Mouse (Mus musculus): ENCODE measurements around the gene Gm12248.
"Not testable (repeated sequence)": the region's sequence is repeated elsewhere in the genome, so short reads cannot be mapped to it uniquely, and the experiment has no call there.

Gm12248 gene

DNA sequence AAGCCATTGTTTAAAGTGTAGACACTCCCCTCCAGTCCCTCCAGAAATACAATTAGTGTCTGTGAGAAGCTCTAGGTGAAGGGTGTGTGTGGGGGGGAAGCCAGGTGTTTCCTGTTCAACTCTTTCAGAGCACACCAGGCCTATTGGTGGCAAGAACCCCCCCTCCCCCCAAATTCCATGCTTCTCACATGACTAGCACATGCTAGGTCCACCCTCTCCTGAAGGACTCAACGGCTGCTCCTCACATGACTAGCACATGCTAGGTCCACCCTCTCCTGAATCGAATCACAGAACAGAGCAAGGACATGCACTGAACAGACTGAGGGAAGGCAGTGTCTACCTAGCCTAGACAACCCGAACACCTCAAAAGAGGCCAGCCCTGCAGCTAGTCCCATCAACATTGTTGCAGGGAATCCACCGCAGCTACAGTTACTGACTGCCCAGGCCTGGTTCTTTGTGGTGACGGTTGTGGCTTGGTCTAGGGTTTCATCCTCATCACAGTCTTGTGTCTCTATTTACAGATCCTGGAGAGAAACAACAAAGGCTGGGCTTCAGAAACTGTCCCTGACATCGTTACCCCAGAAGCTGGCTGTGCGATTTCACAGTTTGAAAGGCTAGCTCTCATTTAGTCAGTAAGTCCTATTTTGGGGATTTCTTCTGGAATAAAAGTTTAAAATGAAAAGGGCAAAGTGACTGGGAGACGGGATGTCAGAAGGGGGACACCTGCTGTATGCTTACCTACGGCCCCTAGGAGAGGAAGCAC lies 9.8 kb upstream of the Gm12248 start:
- no peak for DNase-seq (ENCODE audit: low spot score in 2 of 2)

DNA sequence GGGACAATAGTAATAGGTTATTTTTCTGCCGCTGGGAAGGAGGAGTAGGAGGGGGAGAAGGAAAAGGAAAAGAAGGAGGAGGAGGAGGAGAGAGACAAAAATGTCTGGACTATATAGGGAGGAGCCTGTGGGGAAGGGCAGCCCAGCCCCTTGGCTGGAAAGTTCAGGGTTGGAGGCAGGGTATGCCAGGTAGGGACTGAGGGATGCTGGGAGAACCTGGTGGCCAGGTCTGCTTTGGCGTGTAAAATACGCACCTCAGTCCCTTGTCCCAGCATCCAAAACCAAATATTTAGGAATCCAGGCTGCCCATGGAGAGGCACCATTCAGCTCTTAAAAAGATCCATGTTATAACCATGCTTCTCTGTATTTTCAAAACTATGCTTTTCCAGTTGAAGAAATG lies 9.2 kb upstream of the Gm12248 start:
- no peak for DNase-seq (ENCODE audit: low spot score in 2 of 2)

DNA sequence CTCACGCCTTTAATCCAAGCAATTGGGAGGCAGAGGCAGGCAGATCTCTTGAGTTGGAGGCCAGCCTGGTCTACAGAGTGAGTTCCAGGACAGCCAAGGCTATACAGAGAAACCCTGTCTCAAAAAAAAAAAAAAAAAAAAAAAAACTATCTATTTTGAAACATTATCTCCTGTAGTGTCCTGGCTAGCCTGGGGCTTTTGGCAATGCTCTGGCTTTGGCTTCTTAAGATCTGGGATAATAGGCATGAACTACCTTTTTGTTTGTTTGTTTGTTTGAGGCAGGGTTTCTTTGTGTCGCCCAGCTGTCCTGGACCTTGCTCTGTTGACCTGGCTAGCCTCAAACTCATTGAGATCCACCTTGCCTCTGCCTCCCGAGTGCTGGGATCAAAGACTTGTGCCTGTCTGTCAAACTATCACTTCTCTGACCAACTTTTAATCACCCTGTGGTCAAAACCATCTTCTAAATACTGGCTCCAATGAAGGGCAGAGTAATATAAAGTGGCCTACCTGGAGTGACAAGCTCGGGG lies 8.3 kb upstream of the Gm12248 start:
- DNase-seq (ENCODE audit: low spot score in 2 of 2), result no peak

DNA sequence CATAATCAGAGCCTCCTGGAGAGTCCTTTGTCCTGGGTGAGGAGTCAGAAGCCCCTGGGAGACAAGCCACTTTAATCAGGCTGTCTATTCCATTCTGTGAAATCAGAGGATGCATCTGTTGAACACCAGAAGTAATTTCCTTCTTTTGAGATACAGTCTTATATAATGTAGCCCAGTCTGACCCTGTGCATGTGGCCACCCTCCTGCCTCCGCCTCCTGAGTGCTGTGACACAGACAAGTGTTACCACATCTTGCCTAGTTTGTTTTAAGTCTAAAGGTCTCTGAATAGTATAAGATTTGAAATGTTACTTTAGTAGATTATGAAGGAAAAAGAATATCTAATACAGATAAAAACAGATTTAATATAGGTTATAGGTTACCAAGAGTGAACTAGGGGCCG lies 7.1 kb upstream of the Gm12248 start:
- DNase-seq (ENCODE audit: low spot score in 2 of 2), result no peak

DNA sequence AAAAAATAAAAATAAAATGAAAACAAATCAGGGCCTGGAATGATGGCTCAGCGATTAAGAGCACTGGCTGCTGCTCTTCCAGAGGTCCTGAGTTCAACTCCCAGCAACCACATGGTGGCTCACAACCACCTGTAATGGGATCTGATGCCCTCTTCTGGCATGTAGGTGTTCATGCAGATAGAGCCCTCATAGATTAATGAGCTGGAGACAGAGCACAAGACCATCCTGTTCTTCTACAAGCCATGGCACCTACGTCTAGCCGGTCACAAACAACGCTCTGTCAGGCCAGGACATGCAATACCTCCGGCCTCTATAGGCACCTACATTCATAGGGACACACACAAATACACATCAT lies 5.4 kb upstream of the Gm12248 start:
- not testable (repeated sequence) for DNase-seq (ENCODE audit: low spot score in 2 of 2)

DNA sequence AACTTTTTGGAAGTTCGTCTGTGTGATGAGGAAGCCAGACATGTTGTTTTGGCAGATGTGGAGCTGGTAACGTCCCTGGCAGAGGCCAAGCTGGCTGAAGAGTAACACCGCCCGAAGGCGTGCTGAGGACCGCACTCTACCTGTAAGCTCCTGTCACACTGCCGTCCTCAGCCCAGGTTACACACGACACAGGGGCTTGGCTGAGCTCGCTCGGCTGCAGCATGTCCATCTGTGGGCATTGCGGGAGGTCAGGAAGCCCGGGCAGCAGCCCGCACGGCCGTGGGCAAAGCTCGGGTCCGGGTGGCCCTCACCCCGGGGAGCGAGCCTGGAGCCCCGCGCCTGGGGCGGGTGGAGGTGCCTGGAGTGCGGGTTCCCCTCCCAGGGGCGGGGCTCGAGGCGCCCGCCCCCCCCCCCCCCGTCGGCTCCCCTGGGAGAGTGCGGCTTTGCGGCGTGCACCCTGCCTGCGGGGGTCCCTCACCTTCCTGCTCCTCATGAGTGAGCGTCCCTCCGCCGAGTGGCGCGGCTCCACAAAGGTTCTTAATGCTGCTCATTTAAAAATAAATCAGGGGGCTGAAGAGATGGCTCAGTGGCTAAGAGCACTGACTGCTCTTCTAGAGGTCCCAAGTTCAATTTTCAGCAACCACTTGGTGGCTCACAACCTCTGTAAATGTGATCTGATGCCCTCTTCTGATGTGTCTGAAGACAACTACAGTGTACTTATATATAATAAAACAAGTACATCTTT lies 4.9 kb upstream of the Gm12248 start:
- no peak for DNase-seq (ENCODE audit: low spot score in 2 of 2)

DNA sequence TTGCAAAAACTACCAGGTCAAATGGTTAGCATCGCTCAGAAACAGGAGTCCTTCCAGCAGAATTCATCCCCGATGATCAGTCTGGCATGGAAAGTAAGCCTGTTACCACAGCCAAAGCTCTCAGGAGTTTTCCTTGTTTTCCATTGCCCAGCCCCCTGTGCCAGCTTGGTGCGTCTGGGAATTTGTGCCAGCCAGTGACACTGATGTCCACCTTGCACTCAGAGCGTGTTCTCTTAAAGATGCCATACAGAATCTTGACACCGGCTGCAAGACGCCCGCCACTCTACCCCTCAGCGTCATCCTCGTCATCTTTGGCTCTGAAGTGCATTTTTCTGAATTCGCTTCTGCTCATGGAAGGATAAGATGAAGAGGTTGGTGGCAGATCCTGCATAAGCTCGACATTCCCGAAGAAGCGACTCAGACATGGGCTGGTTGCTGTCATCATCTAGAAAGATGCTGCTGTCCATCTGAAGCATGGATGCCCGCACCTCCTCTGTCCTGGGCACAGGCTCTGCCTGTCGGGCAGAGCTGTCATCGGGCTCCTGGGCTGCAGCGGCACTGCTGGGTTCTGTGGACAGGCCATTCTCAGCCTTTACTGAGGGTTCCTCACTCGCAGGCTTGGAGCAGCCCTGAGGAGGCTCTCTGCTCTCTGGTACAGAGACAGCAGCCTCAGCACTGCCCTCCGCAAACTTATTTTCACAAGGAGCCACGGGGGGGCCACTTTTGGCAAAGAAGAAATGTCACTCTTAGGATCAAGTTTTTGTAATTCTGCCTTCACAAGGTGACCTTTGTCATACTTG lies 4.1 kb upstream of the Gm12248 start:
- DNase-seq (ENCODE audit: low spot score in 2 of 2), result no peak

DNA sequence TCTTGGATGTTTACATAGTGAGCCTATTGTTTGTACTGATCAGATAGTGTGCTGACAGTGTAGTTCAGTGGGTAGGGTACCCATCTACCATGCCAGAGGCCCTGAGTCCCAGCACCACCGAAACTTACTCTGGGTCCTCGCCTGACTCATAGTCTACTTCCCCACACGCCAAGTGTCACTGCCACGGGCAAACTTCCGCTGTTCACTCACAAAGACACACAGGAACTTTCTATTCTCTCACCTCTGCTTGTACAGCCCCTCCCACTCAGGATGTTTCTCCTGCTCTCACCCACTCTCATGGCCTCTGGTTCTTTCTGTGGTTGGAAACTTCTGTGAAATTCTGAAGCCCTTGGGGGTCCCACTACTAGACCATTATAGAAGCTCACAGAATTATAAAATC lies 3.2 kb upstream of the Gm12248 start:
- no peak for DNase-seq (ENCODE audit: low spot score in 2 of 2)

DNA sequence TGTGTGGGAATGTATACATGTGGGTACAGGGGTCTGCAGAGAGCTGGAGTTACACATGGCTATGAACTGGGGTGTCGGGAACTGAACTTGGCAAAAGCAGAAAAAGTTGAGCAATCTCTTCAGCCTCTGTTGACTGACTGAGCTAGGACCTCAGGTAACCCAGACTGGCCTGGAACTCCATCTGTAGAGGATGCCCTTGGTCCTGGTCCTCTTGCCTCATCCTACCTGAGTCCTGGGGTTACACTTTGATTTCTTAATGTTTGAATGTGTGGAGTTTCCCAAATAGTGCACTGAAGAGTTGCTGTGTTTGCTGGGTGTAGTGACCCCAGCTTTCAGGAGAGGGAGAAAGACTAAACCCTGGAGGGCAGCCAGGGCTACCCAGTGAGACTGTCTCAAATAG lies 2.6 kb upstream of the Gm12248 start:
- DNase-seq (ENCODE audit: low spot score in 2 of 2), result no peak

DNA sequence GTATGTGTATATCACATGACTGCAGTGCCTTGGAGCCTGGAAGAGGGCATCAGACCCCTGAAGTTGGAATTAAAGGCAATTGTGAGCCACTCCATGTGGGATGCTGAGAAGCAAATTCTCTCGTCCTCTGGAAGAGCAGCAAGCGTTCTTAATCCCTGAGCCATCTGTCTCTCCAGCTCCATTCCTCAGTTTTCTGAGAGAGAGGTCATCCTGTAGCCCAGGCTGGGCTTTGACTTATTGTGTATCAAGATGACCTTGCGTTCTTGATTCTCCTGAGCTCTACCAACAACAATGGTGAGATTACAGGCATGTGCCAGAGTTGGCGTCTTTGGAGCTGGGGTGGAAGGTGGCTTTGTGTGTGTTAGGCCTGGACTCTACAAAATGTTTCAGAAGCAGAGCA lies 1.8 kb upstream of the Gm12248 start:
- no peak for DNase-seq (ENCODE audit: low spot score in 2 of 2)

DNA sequence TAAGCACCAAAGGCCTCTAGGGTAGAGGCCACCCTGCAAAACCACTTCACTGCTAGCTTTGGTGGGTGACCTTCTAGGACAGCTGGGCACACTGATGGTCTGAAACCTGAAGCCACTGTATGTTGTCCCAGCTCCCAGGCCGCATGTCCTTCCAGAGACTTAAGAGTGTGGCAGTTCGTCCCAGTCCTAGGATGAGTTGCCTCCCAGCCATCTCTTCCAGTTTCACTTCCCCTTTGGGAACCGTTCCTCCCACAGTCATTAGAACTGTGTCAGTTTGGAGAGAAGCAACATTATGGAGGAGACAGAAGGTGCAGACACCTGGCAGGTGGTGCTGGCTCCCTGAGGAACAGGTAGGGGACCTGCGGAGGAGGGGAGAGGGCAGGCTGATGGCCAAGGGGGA lies 393 bp downstream of the Gm12248 start:
- no peak for DNase-seq (ENCODE audit: low spot score in 2 of 2)

DNA sequence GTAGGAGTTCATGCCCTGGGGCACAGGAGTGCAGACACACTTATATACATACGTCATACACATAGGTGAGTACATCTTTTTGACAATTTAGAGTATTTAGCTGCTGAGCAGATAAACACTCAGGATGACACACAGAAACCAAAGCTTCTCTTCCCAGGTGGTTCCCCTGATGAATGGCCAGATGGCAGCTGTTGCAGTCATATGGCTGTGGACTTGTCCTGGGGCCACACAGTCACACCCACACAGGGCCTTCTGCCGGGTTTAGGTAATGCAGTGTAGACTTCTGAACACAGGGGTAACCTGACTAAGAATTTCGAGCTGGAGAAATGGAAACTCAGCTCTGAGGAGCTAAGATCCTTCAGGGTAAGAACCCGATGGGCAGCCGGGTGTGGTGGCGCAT lies 11.2 kb downstream of the Gm12248 start:
- DNase-seq (ENCODE audit: low spot score in 2 of 2), result no peak

DNA sequence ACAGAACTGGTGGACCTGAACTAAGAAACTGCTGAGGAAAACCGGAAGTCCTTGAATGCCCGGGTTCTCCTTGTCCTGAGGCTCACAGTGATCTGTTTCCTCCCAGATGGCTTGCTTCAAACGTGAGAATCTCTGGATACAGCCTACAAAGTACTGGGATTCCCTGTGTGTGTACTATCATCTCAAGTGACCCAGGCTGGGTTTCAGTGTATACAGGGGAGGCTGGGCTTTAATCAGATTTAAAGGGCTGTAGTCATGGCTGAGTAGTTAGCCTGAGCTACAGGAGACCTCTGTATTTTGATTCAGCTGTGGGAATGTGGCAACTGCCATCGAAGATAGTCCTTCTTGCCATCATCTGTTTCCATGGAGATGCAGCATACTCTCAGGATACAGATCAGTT lies 15.7 kb downstream of the Gm12248 start:
- DNase-seq (ENCODE audit: low spot score in 2 of 2), result no peak

DNA sequence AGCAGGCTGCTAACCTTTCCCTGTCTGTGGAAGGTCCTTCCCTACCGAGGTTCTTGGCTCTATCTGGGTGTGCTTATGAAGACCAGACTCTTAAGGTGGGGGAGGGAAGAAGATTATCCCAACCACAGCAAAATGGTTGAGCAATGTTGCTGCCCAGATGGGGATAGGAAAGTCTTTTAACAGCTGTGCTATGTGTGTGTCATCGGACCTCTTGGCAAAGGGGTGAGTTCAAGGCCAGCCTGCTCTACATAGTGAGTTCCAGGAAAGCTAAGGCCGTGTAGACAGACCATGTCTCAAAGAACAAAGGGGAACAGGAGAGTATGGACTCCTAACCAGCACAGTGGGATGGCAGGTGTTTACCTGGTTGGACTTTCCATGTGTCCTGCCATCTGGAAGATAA lies 20.0 kb downstream of the Gm12248 start:
- no peak for DNase-seq (ENCODE audit: low spot score in 2 of 2)

DNA sequence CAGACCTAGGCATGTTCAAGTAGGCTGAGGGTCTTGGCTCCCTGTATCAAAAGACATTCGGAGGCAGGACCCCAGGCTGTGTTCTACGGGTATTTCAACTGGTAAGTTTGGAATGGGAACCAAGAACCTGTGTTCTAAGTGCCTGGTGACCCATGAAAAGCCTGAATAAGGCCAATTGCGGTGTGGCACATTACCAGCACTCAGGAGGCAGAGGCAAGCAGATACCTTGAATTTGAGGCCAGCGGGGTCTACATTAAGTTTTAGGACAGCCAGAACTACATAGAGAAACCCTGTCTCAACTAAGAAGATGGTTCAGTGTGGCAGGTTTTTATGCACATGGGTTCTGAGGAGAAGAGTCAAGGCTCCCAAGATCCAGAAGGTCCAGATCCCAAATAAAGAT lies 27.9 kb downstream of the Gm12248 start:
- no peak for DNase-seq (ENCODE audit: low spot score in 2 of 2)

DNA sequence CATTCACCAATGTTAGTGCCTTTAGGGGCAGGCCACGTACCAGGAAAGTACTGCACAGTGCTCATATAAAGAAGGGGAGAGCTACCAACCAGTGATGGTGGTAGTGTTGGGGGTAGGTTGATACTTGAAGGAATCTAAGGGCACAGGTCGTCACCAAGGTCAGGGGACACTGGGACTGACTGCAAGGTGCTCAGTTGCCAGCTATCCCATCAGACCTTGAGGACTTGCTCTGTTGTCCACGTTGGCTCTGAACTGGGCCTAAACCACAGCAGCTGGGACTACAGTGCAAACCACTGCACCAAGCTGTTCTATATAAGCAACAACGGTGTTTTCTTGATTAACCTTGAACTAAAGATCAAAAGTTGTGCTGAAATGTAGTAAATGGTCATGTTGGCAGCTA lies 30.3 kb downstream of the Gm12248 start:
- DNase-seq (ENCODE audit: low spot score in 2 of 2), result no peak

DNA sequence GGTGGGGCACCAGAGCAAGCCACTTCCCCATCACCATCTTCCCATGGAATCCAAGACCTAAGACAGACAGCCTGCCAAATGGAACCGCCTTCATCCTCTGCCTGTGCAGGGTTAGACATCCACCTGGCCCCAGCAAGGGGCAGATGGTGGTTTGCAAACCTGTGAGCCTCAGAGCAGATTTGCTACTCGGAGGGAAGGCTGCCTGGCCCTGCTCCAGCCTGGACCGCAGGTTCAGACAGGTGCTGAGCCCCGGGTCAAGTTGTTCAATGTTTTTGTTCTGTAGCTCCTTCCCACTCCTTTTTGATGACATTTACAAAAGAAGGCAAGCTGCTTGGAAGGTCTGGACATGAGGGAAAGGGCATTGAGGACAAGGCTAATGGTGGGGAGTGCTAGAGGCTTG lies 31.7 kb downstream of the Gm12248 start:
- DNase-seq (ENCODE audit: low spot score in 2 of 2), result not testable (repeated sequence)

DNA sequence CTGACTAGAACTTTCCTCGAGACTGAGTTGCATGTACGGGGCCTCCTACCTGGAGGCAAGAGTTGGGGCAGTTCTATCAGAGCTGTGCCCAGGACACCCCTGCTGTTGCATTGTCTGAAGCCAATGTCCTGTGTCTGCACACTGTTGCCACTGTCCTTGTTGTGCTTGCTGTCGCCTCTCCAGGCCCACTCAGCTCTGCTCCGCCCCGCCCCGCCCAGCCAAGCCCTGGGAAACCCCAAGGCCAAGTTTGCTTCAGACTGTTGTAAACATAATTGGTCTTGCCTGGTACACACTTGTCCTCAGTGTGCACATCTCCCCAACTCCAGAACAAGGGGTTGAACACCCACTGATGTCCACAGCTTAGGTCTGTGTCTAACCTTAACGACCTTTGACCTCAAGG lies 33.2 kb downstream of the Gm12248 start:
- DNase-seq (ENCODE audit: low spot score in 2 of 2), result not testable (repeated sequence)

DNA sequence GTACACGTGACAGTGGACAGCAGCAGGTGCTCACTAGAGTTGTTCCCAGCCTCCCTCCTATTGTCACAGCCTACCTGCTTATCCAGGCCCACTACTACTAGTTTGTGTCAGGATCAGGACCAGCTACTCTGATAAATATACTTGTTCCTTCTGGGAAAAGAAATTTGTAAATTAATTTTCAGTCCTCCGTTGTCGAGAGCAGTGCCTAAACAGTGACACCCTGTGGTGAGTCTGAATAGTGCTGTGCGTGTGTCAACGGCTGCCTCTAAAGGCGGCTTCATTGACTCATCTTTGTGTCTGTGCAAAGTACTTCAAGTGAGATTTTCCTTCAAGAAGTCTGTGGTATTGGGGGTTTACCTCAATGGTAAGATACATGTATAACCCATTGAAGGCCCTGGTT lies 35.5 kb downstream of the Gm12248 start:
- peak in 1 of 2 experiments; percentile 49 for DNase-seq (ENCODE audit: low spot score in 2 of 2)

DNA sequence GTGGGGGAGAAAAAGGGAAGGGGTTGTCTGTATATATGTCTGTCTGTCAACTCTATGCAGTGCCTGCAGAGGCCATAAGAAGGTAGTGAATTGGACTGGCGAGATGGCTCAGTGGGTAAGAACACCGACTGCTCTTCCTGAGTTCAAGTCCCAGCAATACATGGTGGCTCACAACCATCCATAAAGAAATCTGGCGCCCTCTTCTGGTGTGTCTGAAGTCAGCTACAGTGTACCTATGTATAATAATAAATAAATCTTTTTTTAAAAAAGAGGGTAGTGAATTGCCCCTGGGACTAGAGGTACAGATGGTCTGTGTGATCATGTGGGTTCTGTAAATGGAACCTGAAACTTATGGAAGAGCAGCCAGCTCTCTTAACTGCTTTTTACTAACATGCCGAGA lies 46.5 kb downstream of the Gm12248 start:
- no peak for DNase-seq (ENCODE audit: low spot score in 2 of 2)

DNA sequence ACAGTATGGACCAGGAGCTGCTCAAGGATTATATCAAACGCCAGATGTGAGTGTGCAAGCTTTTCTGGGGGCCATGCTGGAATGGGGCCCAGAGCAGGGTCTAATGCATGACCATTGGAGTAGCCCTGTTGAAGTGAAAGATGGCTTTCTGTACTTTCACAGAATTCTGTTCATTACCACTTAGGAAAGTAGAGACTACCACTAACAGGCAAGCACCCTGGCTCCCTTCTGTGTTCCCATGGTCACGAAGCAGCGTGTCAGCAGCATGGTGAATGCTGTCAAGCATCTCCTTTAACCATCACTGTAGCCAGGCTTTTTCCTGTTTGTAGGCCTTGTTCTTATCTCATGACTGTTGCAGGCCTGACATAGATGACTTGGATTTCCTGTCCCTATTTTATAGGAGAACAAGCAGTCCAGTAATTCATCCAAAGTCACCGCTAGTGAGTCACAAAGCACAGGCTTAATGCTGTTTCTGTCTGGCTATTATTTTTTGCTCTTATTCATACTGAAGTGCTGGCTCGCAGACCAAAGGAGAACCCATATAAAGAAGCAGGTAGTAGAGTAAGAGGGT lies 50.0 kb downstream of the Gm12248 start:
- no peak for DNase-seq (ENCODE audit: low spot score in 2 of 2)

DNA sequence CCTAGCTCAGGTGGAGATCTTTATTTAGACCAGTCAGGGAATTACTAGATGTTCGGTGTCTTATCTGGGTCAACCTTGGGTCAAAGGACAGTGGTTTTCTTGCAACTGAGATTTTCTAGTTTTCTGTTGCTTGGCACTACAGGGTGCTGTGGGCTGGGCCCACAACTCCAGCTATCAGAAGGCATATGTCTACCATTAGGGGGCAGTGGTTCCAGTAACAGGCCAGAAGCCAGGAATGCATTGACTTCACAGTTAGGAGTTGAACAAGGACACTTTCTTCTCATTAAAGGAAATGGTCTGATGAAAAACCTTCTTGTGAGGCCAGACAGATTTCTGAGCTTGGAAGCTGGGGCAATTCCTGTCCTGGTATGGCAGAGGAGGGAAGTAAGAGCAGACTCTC lies 53.9 kb downstream of the Gm12248 start:
- DNase-seq (ENCODE audit: low spot score in 2 of 2), result no peak
